Mouse (Mus musculus) layer of hippocampus, adult 9-11 months (tissue): ENCODE measurements at regions not wholly inside any gene's neighbourhood (a gene's known extent, or its start where the extent isn't known, plus 50 kb on each side); places are given as distances from the start of the nearest gene placed in this dataset.

Experiments
- DNase-seq: peaks from one replicate; pipeline ENCODE4 v3.0.0; 2022

DNA sequence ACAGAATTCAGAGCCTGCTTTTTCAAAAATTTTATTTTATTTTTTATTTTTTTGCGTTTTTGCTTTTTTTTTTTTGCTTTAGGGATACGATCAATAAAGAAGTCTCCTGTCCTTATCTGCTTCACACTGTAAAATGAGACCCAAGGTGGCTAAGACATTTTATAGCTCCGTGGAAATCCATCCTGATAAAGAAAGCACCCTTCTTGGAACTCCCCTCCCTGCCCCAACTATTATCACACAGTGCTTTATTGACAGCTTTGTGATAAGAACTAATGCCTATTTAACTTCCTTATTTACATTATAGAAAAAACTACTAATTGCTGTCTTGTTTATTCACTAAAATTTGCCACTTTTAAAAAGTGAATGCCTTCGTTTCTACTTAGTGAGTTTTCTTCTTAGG, 179.0 kb upstream of the Dmrta1 start:
- no peak for DNase-seq

DNA sequence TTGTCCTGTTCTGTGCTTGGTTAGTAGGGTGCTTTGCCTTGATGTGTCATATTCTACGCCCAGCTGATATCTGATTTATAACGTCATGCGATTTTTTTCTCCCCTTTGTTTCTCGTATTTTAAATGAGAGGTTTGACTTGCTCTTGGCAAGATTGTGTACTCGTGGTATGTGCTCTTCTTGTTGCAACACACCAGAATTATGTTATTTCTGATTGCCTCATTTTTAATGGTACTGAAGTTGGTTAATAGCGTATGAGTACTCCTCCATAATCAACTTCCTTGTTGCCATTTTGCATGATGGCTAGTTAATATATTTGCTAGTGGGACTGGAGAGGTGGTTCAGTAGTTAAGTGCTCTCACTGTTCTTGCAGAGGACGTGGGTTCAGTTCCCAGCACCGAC, 180.1 kb upstream of the Cdkn2b start:
- no peak for DNase-seq

DNA sequence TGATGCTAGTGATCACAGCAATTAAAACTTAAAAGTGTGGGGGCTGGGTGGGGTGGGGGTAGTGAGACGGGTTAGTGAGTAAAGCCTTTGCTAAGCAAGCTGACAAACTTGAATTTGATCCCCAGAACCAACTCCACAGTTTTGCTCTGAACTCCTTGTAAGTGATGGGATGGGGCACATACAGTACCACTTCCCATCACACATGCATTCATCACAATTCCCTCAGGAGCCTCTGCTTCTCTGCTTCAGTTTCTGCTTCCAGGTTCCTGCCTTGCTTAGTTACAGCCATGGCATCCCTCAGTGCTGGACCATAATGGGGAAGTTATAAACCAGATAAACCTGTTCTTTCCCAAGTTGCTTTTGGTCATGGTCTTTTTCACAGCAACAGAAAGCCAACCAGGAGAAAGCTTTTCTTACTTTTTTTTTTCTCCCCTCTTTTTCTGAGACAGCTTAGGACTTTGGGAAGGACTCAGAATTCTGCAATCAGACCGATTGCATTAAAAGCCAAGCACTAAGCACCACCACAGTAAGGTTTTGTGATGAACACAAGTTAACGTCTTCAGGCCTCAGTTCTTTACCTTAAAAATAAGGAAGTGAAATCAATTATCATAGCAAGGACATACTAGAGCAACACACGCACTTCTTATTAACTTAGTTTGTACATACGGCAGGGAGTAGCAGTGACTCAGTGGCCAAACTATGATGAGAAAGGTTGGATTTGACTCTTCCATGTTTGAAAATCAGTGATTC, 176.8 kb upstream of the Cdkn2b start:
- no peak for DNase-seq

DNA sequence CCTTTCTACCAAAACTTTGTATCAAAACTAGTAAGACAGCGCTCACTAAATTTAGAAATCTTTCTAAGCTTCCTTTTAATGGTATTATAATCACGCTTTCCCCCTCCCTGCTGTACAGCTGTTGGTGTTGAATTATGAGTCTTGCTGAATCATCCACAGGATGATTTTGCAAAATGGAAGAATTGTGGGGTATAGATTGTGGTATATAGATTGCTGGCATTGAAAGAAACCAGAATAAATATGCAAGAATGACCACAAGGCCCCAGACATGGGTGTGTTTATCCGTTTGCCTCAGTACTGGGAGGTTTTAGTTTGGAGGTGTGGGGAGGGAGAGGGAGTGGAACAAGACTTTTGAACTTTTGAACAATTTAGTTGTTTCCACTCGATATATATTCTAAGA, 176.1 kb upstream of the Cdkn2b start:
- DNase-seq = no peak

DNA sequence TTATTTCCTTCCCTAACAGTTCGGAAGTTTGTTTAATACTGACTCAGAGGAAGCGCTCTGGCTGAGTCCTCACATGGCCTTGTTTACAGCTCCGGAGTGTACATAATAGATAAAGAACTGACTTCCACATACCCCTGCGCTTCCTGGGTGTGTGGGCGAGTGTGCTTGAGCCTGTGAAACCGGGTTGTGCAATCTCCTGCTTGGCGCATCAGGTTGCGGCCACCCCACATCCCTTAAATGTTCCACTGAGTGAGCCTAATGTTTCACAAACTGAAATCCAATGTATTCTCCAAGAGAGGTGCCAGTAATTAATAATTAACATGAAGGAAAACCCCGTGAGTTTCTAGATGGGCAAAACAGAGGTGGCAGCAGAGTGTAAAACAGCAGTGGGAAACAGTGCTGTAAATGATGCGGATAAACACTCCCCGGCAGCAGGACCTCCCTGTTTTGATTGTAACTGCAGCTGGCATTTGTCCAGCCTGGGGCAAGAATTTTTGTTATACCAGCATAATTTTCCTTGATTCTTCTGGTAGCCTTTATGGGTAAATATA, 175.2 kb upstream of the Cdkn2b start:
- DNase-seq = peak; percentile 81

DNA sequence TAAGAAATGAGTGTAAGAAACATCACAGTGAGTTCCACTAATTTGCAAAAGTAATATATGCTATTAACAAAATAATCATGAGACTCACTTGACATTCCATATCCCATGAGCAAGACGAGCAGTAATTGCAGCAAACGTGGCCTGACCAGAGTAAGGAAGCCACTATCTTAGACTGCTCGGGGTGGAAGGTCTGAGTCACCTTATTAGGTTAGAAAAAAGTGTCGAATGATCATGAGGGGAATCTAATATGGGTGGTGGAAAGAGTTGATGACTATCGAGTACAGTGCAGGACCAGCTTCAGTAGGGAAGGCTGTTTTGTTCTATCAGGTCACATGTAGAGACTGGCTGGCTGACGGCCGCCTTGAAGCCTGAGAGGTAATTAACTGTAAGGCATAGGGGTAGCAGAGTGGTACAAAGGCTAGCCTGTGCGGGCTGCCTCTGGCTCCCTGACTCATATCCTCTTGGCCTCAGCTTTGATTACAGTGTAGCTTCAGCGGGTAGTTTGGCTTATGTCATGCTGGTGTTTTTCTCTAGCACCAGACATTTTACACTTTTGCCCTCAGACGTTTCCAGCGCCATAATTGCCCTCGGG, 167.9 kb upstream of the Cdkn2b start:
- no peak for DNase-seq

DNA sequence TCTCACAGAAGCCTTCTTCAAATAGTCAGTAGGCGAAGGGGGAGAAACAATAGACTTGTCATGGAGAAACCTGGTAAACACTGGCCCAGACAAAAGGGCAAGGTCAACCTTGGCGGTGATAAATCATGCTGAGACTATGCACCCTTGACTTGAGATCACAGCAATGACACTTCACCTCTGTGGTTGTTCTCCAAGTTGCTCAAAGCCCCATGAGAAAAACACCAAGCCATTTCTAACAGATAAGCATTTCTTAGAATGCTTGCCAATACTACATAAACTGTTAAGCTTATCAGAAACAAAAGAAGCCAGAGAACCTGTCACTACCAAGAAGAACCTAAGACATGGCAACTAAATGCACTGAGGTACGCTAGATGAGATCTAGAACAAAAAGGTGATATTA, 165.0 kb upstream of the Cdkn2b start:
- DNase-seq = no peak

DNA sequence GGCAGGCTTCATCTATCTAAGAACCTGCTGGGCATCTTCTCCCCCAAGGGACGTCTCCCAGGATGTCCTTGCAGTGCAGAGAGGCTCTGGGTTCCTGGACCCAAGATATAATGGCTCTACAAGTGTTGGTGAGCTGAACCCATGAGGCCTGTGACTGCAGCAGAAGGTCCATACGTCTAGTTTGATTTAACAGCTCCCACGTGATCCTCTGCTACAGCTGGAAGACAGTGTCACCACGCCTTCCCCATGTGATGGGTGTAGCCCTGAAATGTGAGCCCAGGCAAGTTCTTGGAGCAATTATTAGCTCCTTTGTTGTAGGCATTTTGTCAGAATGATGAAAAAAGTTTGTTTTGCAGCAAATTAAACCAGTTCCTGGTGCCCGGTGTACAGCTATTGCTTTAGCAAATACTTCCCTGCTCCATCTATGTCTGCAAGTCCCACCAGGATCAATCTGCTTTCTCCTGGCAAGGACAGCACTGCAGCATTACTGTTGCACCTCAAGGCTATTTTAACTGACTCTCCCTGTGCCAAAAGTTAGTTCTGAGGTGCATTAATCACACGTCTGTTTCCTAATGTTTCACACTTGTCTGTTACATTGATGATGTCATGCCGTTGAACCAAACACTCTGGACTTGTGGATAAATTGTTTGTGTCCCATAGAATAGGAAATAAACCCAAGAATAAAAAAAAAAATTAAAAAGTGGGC, 164.2 kb upstream of the Cdkn2b start:
- no peak for DNase-seq

DNA sequence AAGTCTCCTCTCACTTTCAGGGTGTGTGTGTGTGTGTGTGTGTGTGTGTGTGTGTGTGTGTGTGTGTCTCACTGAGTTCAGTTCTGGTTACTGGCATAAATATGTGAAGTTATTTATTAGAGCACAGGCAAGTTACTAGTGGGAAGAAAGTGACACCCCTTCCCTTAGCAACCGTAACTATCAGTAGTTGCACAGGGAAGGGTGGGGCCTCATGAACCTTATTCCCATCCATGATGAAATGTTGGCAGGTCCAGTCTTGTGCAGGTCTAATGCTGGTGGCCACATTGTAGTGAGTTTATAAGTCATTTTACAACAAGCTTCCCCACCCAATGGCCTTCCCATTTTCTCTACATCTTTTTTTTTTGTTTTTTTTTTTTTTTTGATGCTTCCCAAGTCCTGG, 160.6 kb upstream of the Cdkn2b start:
- no peak for DNase-seq

DNA sequence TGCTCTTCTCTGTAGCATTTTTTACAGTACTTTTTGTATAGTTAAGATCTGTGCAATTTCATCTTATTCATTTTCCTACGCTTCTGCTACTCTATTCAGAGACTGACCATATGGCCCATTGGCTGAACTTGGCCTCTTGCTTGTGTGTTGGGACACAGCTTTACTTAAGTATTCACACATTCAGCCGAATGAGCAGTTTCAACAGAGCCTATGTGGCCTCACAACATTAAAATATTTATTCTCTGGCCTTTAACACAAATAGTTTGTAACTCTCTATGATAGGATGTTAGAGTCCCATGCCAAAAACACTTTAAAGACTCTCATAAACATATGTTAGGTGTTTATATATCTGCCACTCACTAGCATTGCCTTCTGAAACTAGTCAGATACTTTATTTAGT, 159.9 kb upstream of the Cdkn2b start:
- no peak for DNase-seq

DNA sequence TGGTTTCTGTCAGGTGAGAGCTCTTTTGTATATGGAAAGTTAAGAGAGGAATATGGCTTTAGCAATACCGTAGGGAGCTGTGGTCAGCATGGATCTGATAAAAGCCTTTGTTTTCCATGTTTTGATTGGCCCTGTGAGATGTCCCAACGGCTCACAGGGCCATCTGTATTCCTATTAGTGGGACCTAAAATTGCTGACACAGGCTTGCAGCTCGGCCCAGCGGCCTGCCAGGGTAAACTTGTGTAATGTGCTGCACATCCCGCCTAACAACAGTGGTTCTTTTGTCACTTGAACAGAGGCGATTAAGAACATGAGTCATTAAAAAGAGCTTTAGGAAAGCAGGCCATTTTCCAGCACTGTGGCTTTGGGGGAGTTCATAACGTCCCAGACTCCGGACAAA, 159.0 kb upstream of the Cdkn2b start:
- peak; percentile 19 for DNase-seq

DNA sequence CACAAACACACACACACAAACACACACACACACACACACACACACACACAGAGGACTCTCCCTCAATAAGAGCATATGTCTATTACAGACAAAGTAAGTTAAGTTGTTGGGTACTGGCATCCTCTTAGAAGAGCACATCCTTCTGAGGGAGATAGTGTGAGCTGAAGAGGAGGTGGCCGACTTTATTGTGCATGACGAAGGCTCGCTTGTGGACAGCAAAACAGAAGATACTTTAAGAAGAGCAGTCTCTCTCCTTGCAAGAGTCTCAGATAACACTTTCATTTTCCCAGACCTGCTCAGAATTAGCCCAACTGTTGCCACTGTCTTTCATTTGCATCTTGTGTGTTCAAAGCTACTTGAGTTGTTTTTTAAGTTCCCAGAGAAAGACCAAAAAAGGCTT, 158.6 kb upstream of the Cdkn2b start:
- no peak for DNase-seq

DNA sequence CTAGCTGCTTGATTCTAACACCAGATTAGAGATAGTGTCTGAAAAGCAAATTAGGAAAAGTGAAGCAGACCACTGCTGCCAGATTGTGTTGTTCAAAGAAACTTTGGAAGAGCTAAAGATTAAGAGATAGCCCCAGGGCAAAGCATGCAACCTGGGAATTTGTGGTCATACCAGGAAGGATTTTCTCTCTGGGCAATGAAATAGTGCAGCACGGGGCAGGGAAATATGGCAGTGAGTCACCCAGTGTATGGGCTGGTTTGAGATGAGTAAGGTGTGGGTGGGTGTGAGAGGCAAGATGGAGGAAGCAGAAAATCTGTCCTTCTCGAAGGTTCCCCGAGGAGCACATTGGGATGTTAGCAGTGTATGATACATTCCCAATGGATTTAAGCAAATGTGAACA, 155.9 kb upstream of the Cdkn2b start:
- DNase-seq = no peak

DNA sequence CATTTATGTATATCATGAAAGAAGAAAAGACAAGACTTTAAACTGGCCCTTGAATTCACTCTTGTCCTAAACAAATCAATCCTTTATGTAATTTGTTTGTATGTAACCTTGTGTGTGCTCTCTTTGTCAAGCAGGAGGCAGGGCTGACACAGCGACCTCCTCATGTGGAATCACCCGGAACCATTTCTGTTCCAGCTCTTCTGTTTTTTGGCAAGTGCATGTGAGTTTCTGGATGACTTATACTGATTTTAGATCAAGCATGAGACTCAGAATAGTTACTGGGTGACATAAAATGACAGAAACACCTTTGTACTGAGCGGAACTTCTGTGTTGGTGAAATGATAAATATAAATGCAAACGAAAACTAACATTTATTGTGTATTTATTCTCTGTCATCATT, 152.3 kb upstream of the Cdkn2b start:
- DNase-seq = no peak

DNA sequence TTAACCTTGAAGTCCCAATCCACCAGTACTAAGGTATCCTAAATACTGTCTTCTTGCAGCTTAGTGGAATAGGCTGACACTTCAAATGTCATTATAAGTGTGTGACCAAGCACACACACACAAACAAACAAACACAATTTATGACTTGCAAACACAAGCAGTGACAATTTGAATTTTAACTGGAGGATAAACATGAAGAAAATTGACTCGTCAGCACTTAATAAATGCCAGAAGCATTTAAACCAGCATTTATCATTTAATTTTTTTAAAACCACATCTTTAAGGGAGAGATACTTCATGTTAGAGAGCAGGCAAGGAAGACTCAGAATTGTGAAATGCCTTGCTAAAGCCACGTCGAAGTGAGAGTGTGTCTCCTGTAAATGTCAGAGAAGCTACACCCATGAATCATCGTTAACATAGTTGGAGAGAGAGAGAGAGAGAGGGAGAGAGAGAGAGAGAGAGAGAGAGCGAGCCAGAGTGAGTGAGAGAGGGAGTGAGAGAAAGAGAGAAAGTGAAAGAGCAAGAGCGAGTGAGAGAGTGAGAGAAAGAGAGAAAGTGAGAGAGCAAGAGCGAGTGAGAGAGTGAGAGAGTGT, 149.4 kb upstream of the Cdkn2b start:
- no peak for DNase-seq

DNA sequence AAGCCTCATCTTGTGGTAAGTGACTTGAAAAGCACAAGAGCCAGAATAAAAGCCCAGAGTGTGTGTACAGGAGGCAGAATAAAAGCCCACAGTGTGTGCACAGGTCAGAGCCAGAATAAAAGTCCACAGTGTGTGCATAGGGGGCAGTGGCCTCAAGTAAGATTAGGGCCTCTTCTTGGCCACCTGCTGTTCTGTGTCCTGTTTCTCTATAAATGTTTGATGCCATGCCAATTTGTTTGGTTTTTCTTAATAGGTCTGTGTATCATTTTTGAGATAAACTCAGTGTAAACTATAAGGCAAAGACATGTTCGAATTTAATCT, 148.5 kb upstream of the Cdkn2b start:
- DNase-seq = no peak

DNA sequence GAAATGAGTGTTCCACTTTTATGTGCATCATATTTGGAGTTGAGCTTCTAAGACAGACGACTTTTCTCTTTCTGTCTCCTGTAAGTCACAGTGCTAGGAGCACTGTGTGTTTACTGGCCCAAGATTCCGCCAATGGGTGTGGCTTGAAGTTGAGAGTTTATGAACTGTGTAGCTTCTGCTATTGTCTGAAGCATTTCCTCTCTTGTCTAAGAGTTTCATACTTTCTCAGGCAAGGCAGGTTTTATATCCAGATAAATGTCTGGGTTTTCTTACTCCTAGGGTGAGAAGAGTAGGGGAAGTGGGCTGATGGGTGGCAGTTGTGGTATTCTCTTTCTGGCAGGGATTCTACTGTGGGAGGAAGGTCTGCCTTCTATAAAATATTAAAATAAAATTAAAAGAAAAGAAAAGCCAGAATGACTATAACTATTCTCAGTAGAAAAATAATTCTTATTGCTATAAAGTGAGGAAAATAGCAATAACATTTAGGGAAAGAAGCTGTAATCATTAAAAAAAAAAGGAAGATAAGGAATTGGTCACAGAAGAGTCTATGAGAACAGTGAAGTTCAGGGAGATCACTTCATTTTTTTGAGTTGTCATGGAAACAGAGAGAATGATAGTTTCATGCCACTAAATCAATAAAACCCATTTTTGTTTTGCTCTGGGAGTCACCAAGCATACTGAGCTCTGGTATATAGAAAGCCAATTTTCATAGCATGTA, 147.9 kb upstream of the Cdkn2b start:
- DNase-seq = no peak

DNA sequence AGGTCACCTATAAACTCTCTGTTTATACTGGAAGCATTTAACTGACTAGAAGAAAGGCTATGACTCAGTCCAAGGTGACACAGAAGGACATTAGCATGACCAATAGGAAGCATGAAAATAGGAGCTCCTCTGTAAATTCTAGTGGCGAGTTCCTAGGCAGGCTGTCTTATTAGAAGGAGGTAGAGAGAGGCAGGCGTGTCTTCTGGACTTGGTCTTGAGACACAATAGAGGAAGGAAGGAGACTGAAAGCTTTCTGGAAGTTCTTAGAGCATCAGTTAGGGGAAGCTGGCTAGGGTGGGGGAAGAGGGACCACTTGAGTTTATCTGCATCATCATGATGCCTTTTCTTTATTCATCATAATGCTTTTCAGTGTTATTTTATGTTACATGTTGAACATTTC, 147.0 kb upstream of the Cdkn2b start:
- DNase-seq = no peak

DNA sequence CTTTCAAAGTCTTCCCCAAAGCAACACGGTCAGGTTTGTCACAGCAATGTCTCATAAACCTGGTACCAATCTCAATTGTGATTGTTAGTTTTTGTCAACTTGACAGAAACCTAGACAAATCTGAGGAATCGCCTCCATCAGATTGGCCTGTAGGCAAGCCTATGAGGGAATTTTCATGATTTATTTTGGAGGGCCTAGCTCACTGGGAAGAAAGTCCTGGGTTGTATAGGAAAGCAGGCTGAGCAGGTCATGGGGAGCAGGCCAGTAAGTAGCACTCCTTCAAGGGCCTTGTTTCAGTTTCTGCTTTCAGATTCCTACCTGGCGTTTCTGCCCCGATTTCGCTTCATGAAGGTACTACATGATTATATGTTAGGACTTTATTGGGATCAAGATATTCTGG, 144.1 kb upstream of the Cdkn2b start:
- no peak for DNase-seq

DNA sequence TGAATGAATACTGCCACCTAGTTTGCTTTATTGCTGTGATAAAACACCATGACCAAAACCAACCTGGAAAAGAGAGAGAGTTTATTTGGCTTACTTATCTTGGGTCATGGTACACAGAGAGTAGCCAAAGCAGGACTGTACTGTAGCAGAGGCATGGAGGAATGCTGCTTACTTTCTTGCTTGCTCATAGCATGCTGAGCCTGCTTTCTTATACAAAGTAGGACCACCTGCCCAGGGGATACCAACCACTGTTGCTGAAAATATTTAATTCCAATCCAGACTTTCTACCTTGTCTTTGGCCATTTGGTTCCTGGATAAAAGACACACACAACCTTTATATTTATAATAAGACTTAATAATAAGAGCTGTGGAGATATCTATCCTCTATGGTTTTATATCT, 142.2 kb upstream of the Cdkn2b start:
- no peak for DNase-seq

DNA sequence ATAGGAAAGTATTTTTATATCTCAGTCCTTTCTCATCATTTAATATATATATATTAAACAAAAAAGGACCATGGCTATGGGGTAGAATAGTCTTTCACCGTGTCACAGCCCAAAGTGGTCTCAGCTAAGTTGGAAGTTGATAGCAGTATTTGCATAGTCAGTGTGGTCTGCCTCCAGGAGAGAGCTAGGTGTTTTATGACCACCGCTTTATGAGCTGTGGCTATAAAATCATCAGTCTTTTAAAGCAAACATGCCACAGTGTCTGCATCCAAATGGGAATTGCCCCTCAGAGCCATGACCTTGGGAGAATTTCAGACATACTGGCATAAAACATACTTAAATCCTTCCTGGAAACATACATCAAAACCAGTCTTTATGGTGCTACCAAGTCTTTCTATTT, 140.9 kb upstream of the Cdkn2b start:
- no peak for DNase-seq

DNA sequence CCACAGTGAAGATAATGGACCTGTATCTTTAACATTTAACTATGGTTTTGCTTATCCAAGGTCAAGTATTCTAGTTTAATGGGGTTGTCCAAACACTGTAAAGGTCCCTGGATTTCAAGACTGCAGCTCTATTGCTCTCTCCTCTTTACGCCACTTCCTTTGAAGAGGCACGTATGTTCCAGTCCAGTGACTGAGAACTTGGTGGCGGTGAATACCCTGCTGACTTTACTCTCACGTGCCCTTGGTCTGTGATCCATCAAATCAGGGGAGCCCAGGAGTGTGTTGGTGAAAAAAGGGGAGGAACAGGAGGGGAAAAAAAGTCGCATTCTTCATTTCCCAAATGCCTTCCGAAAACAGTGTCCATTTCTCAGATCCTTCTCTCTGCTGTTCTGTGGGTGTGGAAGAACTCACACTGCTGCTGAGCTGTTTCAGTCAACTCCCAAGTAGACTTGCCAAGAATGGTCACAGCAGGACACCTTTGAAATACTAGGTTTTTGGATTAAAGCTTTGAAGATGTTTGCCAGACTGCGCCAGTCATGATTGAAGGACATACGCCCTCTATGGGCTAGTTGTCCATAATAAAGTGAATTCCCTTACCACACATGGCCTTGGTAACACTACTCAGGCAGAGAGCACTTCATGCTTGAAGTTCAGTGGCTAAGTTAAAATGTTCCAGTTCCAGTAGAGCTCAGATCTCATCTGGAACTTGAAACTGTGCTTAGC, 136.1 kb upstream of the Cdkn2b start:
- no peak for DNase-seq
